Mouse (Mus musculus) myocyte (in vitro differentiated cells): ENCODE results near the gene Btnl9. TPM values are rescaled to one million over a fixed set of nuclear protein-coding genes. Genes with fewer than 3 reads are reported as not detected.

Source experiments
- H3K27me3 ChIP-seq: one replicate; pipeline ENCODE4 v1.6.1; 2011; ENCODE audit not compliant: control insufficient read depth, insufficient read depth, insufficient read length
- H3K36me3 ChIP-seq: one replicate; pipeline ENCODE4 v1.6.1; 2011; ENCODE audit not compliant: control insufficient read depth, insufficient read depth
- H3K4me2 ChIP-seq: one replicate; pipeline ENCODE4 v1.6.1; 2011; ENCODE audit warnings: low read depth, control low read depth
- H3K4me3 ChIP-seq: one replicate; pipeline ENCODE4 v1.5.1; 2011; ENCODE audit warnings: mild to moderate bottlenecking, control low read depth, moderate library complexity
- H3K79me2 ChIP-seq: one replicate; pipeline ENCODE4 v1.6.1; 2011; ENCODE audit not compliant: control insufficient read depth, insufficient read depth
- H3ac ChIP-seq: one replicate; pipeline ENCODE4 v1.6.1; 2011; ENCODE audit not compliant: control insufficient read depth, insufficient read length
- CEBPB ChIP-seq: IDR thresholded peaks from 2 replicates; pipeline ENCODE4 v1.6.1; 2011; ENCODE audit warnings: mild to moderate bottlenecking, moderate library complexity; ENCODE audit not compliant: poor library complexity, insufficient read depth, severe bottlenecking
- E2F4 ChIP-seq: IDR thresholded peaks from one replicate; pipeline ENCODE4 v1.6.1; 2011; ENCODE audit warnings: mild to moderate bottlenecking, control low read depth, moderate library complexity; ENCODE audit not compliant: insufficient read depth
- MAX ChIP-seq: IDR thresholded peaks from one replicate; pipeline ENCODE4 v1.6.1; 2011; ENCODE audit warnings: low read depth, mild to moderate bottlenecking, control low read depth
- MYOD1 ChIP-seq, 3 experiments: IDR thresholded peaks; one replicate each; pipeline ENCODE4 v1.6.1; 2011; ENCODE audit warnings: control low read depth in 2 of 3, low read depth in 2 of 3, mild to moderate bottlenecking in 2 of 3, moderate library complexity in 1 of 3; ENCODE audit not compliant: insufficient read length in 2 of 3, control insufficient read depth in 1 of 3
- MYOG ChIP-seq, 3 experiments: IDR thresholded peaks; one replicate each; pipeline ENCODE4 v1.6.1; 2011; ENCODE audit warnings: control low read depth in 2 of 3, low read depth in 2 of 3, mild to moderate bottlenecking in 2 of 3; ENCODE audit not compliant: insufficient read length in 2 of 3, control insufficient read depth in 1 of 3, insufficient read depth in 1 of 3
- POLR2A ChIP-seq: IDR thresholded peaks from one replicate; pipeline ENCODE4 v1.6.1; 2011; ENCODE audit warnings: low read depth, mild to moderate bottlenecking, control low read depth, moderate library complexity; ENCODE audit not compliant: insufficient read length
- POLR2AphosphoS2 ChIP-seq: IDR thresholded peaks from one replicate; pipeline ENCODE4 v1.6.1; 2011; ENCODE audit warnings: low read depth, control low read depth; ENCODE audit not compliant: insufficient read length
- REST ChIP-seq: IDR thresholded peaks from one replicate; pipeline ENCODE4 v1.6.1; 2011; ENCODE audit warnings: mild to moderate bottlenecking, control low read depth, moderate library complexity; ENCODE audit not compliant: insufficient read depth, insufficient read length
- SRF ChIP-seq: IDR thresholded peaks from one replicate; pipeline ENCODE4 v1.6.1; 2011; ENCODE audit warnings: low read depth; ENCODE audit not compliant: control insufficient read depth, insufficient read length
- TCF12 ChIP-seq: IDR thresholded peaks from one replicate; pipeline ENCODE4 v1.6.1; 2011; ENCODE audit warnings: mild to moderate bottlenecking, control low read depth; ENCODE audit not compliant: poor library complexity, insufficient read depth, severe bottlenecking
- TCF3 ChIP-seq: IDR thresholded peaks from one replicate; pipeline ENCODE4 v1.6.1; 2011; ENCODE audit warnings: low read depth, control low read depth; ENCODE audit not compliant: insufficient read length
- USF1 ChIP-seq: IDR thresholded peaks from one replicate; pipeline ENCODE4 v1.6.1; 2011; ENCODE audit warnings: low read depth, mild to moderate bottlenecking, control low read depth, moderate library complexity
- polyA plus RNA-seq: library from polyadenylated mRNA; unstranded; fragments of >200 nt; fragmentation: generic; extraction: Trizol; gene quantifications from one replicate; pipeline ENCODE4 v1.2.1, GENCODE M21; 2012; ENCODE audit warnings: missing spikeins

The Btnl9 gene
- polyA plus RNA-seq, 1 experiment, result not detected

DNA sequence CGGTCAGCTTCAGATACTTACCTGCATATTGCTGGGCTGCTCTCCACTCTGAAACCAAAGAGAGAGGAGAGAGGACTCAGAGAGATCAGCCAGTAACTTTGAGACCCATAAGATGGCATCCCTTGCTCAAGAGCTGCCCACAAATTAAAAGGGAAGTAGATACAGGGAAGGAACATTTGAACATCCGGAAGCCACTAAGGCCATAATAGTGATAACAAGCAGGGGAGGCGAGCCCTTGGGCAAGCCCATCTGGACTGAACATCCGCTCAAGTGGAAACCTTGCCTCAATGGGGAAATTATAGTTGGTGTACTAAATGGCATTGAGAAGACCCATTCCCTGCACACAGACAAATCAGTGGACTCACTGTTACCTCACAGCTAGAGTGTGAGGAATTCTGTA is 16.4 kb downstream of the Btnl9 start:
- no peak overlapping the region for H3ac ChIP-seq
- TF ChIP-seq USF1 (no peak), E2F4 (no peak), REST (no peak), MAX (no peak), SRF (no peak), POLR2AphosphoS2 (no peak), TCF12 (no peak), MYOD1 (IDR thresholded peaks at IDR 0.05; ENCODE audit: control insufficient read depth in 1 of 3, insufficient read length in 2 of 3, low read depth in 2 of 3) (no peak), POLR2A (no peak), TCF3 (no peak), MYOG (IDR thresholded peaks at IDR 0.05; ENCODE audit: control insufficient read depth in 1 of 3, insufficient read depth in 1 of 3, insufficient read length in 2 of 3, low read depth in 2 of 3) (no peak), CEBPB (no peak)
- no peak overlapping the region for H3K4me3 ChIP-seq
- H3K79me2 ChIP-seq, result no peaks in the 10 kb centered on the region
- H3K4me2 ChIP-seq, result no peak overlapping the region
- peaks cover 44% of the 10 kb centered on the region for H3K27me3 ChIP-seq
- no peaks in the 10 kb centered on the region for H3K36me3 ChIP-seq

DNA sequence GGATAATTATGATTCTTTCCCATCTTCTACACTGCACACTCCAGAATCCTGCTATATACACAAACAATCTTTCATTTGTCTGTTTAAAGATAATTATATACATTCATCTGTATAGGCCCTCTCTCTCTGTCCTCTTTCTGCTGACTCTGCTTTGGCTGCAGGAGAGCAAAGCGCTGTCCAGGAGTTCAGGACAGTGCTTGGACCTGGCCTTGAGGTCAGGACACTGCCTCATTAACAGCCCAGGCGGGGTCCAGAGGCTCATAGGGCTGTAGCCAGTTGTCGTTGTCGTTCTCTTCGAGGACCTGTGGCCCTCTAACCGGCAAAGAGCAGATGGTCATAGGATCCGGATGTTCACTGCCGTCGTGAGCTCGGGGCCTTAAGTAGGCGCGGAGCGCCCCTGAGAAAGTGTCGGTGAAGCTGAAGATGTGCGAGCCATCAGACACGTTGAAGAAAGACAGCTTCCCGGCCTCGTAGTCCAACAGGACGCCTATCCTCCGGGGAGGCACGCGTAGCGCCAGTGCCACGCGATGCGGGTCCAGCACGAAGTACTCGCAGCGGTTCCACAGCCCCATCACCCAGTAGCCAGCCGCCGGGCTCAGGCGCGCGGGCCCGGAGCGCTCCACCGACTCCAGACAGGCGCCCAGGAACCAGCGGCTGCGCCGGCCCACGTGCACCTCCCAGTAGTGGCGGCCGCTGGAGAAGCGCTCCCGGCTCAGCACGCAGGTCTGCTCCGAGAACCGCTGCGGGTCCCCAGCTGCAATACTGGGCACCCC is 17.9 kb downstream of the Btnl9 start:
- H3K4me2 ChIP-seq, result no peak overlapping the region
- no peak overlapping the region for H3K4me3 ChIP-seq
- no peak overlapping the region for H3ac ChIP-seq
- no peaks in the 10 kb centered on the region for H3K36me3 ChIP-seq
- peaks cover 33% of the 10 kb centered on the region for H3K27me3 ChIP-seq
- no peak for TF ChIP-seq REST
- TF ChIP-seq MAX, result no peak
- no peak for TF ChIP-seq TCF3
- no peak for TF ChIP-seq MYOG (IDR thresholded peaks at IDR 0.05; ENCODE audit: control insufficient read depth in 1 of 3, insufficient read depth in 1 of 3, insufficient read length in 2 of 3, low read depth in 2 of 3)
- no peak for TF ChIP-seq MYOD1 (IDR thresholded peaks at IDR 0.05; ENCODE audit: control insufficient read depth in 1 of 3, insufficient read length in 2 of 3, low read depth in 2 of 3)
- TF ChIP-seq E2F4, result no peak
- no peak for TF ChIP-seq POLR2AphosphoS2
- TF ChIP-seq CEBPB, result no peak
- TF ChIP-seq SRF, result no peak
- TF ChIP-seq TCF12, result no peak
- no peak for TF ChIP-seq POLR2A
- TF ChIP-seq USF1, result no peak
- H3K79me2 ChIP-seq, result no peaks in the 10 kb centered on the region

DNA sequence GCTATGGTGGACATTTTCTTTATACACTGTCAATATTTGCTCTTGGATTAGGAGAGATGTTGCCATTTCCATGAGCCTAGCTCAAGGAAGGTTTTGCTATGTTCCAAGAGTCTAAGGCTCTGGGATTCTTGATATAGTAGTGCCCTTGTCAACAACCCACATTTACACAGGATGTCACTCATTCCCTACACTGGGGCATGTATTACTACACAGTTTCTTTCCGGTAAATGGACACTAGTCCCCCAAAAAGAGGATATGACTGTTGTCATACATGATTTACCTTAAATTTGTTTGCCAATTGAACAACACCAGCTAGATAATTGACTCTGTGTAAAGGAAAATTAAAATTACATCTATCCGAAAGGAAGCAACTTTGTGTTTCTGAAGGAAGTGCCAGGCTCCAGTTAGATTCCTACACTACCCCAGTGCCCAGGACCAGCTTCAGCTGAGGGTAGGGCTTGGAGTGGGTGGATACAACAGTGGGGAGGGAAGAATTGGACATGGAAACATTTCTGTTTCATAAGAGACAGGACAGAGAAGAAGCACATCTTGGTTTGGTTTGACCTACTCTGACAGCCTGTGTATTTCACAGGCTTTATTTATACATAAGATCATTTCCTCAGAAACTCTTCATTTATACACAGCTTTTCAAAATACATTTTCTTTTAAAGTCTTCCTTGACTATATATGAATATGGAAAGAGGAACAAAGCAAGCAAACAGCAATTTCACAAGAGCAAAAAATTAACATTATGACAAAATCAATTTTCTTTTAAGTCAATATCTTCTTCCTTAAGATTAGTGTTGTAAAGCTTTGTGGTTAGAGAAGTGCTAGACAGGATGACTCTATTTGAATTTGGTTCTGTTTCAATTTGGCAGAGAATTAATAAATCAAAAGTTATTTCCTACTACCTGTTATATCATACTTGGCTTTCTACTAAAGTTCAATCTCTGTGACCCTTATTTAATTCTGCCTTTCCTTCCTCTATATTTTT is 29.8 kb downstream of the Btnl9 start:
- no peak overlapping the region for H3K4me3 ChIP-seq
- no peaks in the 10 kb centered on the region for H3K36me3 ChIP-seq
- no peak overlapping the region for H3ac ChIP-seq
- H3K79me2 ChIP-seq, result no peaks in the 10 kb centered on the region
- TF ChIP-seq MAX (no peak), TCF12 (no peak), POLR2AphosphoS2 (no peak), E2F4 (no peak), TCF3 (no peak), MYOD1 (IDR thresholded peaks at IDR 0.05; ENCODE audit: control insufficient read depth in 1 of 3, insufficient read length in 2 of 3, low read depth in 2 of 3) (no peak), POLR2A (no peak)
- H3K27me3 ChIP-seq, result peaks cover 21% of the 10 kb centered on the region
- no peak overlapping the region for H3K4me2 ChIP-seq

DNA sequence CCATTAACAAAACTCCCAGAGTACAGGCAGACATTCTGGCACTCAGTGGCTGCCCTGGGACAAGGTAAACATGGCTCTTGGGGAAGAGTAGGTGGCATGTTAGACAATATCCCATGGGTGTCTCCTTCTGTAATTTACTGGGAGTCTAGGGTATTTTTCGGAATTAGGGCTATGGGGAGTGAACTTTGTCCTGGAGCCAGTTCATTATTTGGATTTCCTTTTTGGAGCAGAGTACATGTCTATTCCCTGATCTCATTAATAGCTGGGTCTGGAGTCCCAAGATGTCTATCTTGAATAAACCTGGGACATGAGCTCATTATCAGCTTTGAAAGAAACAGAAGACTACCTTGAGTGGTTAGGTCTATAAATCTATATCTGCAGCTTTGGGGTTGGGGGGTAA is 32.9 kb downstream of the Btnl9 start, which contains the start of gene Olfr1394:
Olfr1394 (plus strand) TSS at position 301 of the 400 bp plus-strand sequence.
- Histone ChIP-seq H3ac (no peak within 1 kb of the TSS), H3K27me3 (peaks cover 12% of the 10 kb centered on the region), H3K4me2 (no peak within 1 kb of the TSS), H3K4me3 (no peak within 1 kb of the TSS), H3K79me2 (no peaks in the 10 kb centered on the region), H3K36me3 (no peaks in the 10 kb centered on the region)
- TF ChIP-seq E2F4 (no peak), REST (no peak), MAX (no peak), CEBPB (no peak), TCF3 (no peak), MYOG (IDR thresholded peaks at IDR 0.05; ENCODE audit: control insufficient read depth in 1 of 3, insufficient read depth in 1 of 3, insufficient read length in 2 of 3, low read depth in 2 of 3) (no peak), POLR2AphosphoS2 (no peak), USF1 (no peak), MYOD1 (IDR thresholded peaks at IDR 0.05; ENCODE audit: control insufficient read depth in 1 of 3, insufficient read length in 2 of 3, low read depth in 2 of 3) (no peak), TCF12 (no peak), SRF (no peak), POLR2A (no peak)
